Mouse (Mus musculus) G1E-ER4 (cell line): ENCODE measurements around the gene 1700003F12Rik. TPM values are rescaled to one million over a fixed set of nuclear protein-coding genes. Genes with fewer than 3 reads are reported as not detected.

ENCODE experiments used
- GATA1 ChIP-seq: IDR thresholded peaks from one replicate; pipeline ENCODE4 v1.8.0; 2012; ENCODE audit warnings: low read length, inconsistent platforms
- polyA plus RNA-seq: library from polyadenylated mRNA; stranded (reverse); fragments of >175 nt; gene quantifications from 2 replicates; pipeline ENCODE4 v1.2.3, GENCODE M21; 2012

1700003F12Rik gene
- polyA plus RNA-seq, 1 experiment, result 0.27 TPM

GRCm38 (mm10) chr2:154565562-154565961 lies 18.7 kb downstream of the 1700003F12Rik start:
- no peak for TF ChIP-seq GATA1

DNA sequence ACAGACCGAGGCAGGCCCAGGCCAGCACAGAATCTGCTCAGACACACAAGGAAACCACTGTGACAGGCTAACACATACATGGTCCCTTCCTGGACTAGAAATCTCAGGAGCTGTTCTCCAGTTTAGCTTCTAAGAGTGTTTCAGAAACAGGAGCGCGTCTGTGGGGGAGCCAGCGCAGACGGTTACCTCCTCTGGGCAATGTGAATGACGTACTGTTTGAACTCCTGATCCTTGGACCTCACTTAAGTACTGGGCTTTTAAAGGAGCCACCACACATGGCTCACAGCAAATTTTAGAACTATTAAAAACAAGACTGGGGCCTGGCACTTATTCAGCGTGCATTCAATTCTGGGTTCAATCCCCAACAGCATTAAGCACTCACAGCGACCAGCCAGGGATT lies 19.8 kb downstream of the 1700003F12Rik start:
- no peak for TF ChIP-seq GATA1

- no peak for TF ChIP-seq GATA1
Observed at GRCm38 (mm10) chr2:154567766-154568165, 20.9 kb downstream of the 1700003F12Rik start.

- no peak for TF ChIP-seq GATA1
Observed at GRCm38 (mm10) chr2:154568329-154569070, 21.6 kb downstream of the 1700003F12Rik start.

DNA sequence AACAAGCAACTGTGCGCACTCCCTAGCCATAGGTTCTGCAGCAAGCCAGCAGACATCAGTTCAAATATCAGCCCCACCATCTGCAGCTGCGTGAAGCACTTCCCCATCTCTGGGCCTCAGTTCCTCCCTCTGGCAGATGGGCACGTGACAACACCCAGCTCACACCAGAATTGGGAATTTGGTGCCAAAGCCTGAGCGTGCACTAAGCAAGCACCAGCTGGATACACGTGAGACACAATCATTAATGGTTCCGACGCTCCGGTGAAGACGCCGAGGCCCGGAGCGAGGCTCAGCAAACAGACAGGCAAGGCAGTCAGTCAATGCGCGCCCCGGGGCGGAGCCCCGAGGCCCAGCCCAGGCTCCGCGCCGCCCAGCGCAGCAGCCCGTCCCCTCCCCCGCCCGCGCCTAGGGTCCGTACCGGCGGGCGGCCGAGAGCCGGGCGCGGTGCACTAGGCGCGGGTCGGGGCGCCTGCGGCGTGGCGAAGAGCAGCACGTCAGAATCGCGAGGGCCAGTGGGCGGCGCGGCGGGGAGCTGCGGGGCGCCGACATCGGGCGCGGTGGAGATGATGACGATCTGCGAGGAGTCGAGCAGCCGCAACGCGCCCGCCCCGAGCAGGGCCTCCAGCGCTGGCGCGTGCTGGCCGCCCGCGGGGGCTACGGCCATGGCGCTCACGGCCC lies 22.3 kb downstream of the 1700003F12Rik start:
- no peak for TF ChIP-seq GATA1

- no peak for TF ChIP-seq GATA1
Observed at GRCm38 (mm10) chr2:154569836-154570286, 23.0 kb downstream of the 1700003F12Rik start, which contains the start of gene E2f1. E2f1 (minus strand) TSS chr2:154569892.

DNA sequence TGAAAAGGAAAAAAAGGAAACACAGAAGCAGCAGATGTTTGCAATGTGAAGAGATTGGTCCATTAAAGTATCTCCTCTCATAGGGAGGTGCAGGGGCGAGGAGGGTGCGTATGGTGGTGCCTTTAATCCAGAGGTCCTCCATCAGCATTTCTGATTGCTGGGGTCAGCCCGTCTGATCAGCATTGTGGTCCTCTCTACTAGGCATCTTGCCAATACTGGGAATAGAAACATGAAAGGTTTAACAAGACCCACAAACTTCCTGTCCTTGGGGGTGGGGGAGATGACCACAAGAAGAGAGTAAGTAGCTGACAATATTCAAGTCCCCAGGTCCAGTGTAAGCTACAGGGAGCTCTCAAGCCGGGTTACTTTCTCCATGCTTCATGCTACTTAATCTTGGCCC lies 23.8 kb downstream of the 1700003F12Rik start:
- TF ChIP-seq GATA1, result no peak

- no peak for TF ChIP-seq GATA1
Observed at GRCm38 (mm10) chr2:154571266-154571665, 24.4 kb downstream of the 1700003F12Rik start.

- TF ChIP-seq GATA1, result no peak
Observed at GRCm38 (mm10) chr2:154571976-154572375, 25.1 kb downstream of the 1700003F12Rik start.

DNA sequence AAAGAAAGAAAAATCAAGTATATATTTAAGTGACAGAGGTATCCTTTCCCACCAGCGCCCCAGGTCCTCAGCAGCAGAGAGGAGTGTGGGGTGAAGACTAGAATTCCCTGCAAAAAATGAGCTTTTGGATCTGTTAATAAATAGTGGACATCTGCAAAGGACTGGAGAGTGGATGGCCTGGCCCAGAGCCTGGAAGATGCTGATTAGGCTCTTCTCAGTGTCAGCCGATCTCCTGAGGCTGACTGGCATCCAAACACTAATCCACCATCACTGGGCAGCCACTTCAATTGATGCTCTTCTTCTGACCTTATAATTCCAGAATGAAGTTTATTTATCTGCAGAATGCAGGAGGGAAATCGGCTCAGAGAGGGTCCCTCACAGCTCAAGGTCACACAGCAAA lies 26.1 kb downstream of the 1700003F12Rik start:
- TF ChIP-seq GATA1, result no peak

DNA sequence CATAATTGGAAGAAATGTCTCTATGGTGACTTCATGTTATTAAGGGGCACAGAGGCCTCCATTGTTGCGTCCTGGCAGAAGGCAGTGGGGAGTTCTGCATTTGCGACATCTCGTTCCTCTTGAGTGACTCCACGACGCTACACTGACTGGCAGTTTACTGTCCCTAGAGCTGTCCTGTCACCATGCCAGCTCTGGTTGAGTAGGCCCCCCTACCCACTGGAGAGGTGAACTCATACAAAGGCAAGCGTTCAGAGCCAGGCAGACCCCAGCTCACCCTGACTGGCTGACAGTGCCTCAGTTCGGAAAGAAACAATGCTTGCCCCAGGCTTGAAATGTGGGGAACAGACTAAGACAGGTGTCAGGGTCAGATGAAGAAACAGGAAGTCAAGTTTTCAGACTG lies 27.4 kb downstream of the 1700003F12Rik start:
- TF ChIP-seq GATA1, result no peak

GRCm38 (mm10) chr2:154576876-154577743 lies 30.2 kb downstream of the 1700003F12Rik start:
- no peak for TF ChIP-seq GATA1

DNA sequence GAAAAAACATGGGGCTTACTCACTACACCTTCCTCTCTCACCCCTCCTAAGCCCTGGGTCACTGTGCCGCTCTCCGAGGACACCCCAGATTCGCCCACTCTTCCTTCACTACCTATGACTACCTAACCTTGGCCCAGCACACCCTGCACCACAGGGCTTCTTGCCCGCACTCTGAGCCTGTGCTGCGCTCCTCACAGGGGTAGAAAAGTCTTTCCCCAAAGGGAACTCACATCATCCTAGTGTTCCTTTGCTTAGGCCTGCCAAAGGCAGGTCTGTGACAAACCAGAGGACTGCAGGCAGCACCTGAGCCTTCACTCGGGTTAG lies 30.8 kb downstream of the 1700003F12Rik start:
- TF ChIP-seq GATA1, result no peak

GRCm38 (mm10) chr2:154580586-154580985 lies 33.7 kb downstream of the 1700003F12Rik start:
- no peak for TF ChIP-seq GATA1

- TF ChIP-seq GATA1, result no peak
Observed at GRCm38 (mm10) chr2:154581421-154581820, 34.5 kb downstream of the 1700003F12Rik start.

- TF ChIP-seq GATA1, result no peak
Observed at GRCm38 (mm10) chr2:154583906-154584872, 37.3 kb downstream of the 1700003F12Rik start.
